Comparison of ENCODE assay signal across 7 mouse cellular contexts in genomic region chr14:62042305-62043116, GRCm38 (mm10).
DNase-seq lines count a peak whose midpoint lies in the region; ATAC-seq and TF ChIP-seq lines count a peak whose summit lies in the region.

No protein-coding gene starts in this region.

- WGBS in midbrain, embryonic 11.5 days: 65% methylated on average over 11 of the region's 11 CpGs

- no peak overlapping the region for H3K9ac ChIP-seq in midbrain, embryonic 11.5 days (ENCODE audit: low read length)

- DNase-seq in T-cell, adult 2 months (ENCODE audit: low spot score): peak; percentile 25
- DNase-seq in heart, postnatal 10 days: peak; percentile 72 to 84
- peak; percentile 67 to 88 for DNase-seq in layer of hippocampus, postnatal 14 days (ENCODE audit: low spot score in 2 of 2)
- peak; percentile 92 for DNase-seq in midbrain, embryonic 11.5 days (ENCODE audit: low spot score, missing footprints)
- peak; percentile 69 for DNase-seq in right cerebral cortex, postnatal 4 days

- no peak overlapping the region for H3K4me2 ChIP-seq in midbrain, embryonic 11.5 days

- peak; percentile 67 for TF ChIP-seq CTCF in E14TG2a.4 (conservative IDR thresholded peaks at IDR 0.05; ENCODE audit: low read length)

- no peak overlapping the region for H3K27ac ChIP-seq in midbrain, embryonic 11.5 days (ENCODE audit: low read depth, low read length)

- no peaks in the 10 kb centered on the region for H3K36me3 ChIP-seq in E14TG2a.4 (ENCODE audit: insufficient read depth, low read length)
- no peaks in the 10 kb centered on the region for H3K36me3 ChIP-seq in midbrain, embryonic 11.5 days (ENCODE audit: control insufficient read depth, insufficient read depth, low read length)

- H3K27me3 ChIP-seq in E14TG2a.4 (ENCODE audit: insufficient read depth, low read length): no peaks in the 10 kb centered on the region
- H3K27me3 ChIP-seq in midbrain, embryonic 11.5 days (ENCODE audit: control insufficient read depth, insufficient read depth, low read length): no peaks in the 10 kb centered on the region

- peaks cover 12% of the 10 kb centered on the region for H3K4me1 ChIP-seq in E14TG2a.4 (replicated peaks; ENCODE audit: low read depth, low read length)
- no peaks in the 10 kb centered on the region for H3K4me1 ChIP-seq in midbrain, embryonic 11.5 days (ENCODE audit: control insufficient read depth, insufficient read depth, low read length)

- ATAC-seq in common myeloid progenitor, adult 5-6 weeks (replicated peaks; ENCODE audit: low read depth, poor library complexity, severe bottlenecking): 0 out of 2 replicates have a peak, but pooled peaks have one; percentile 45
- peak; percentile 24; the same call in 1 of the 2 replicates for ATAC-seq in midbrain, embryonic 11.5 days (ENCODE audit: low FRiP score)

- H3K4me3 ChIP-seq in E14TG2a.4 (replicated peaks; ENCODE audit: low read length): no peak overlapping the region
- no peak overlapping the region for H3K4me3 ChIP-seq in midbrain, embryonic 11.5 days (ENCODE audit: low read depth, low read length)

- intact Hi-C loops in heart, postnatal 10 days (cut with DNase I): loop anchor here (2.0 to 10.0 kb wide), 4 partner anchors 210 to 472 kb away; partner anchors contain the start of gene Gucy1b2

- H3K9me3 ChIP-seq in E14TG2a.4 (ENCODE audit: low read length): no peaks in the 10 kb centered on the region; the same call in 1 of the 2 replicates
- no peaks in the 10 kb centered on the region for H3K9me3 ChIP-seq in midbrain, embryonic 11.5 days (ENCODE audit: control insufficient read depth, low read length)

Comparison
In these comparisons a context has a peak if more than half of its experiments do, and no peak if none do; other contexts are left out.
1. DNase-seq: peak in every context shown above with its lines; median percentile 92 in midbrain, embryonic 11.5 days; 78 in heart, postnatal 10 days; 78 in layer of hippocampus, postnatal 14 days; 69 in right cerebral cortex, postnatal 4 days; 25 in T-cell, adult 2 months.